Mouse (Mus musculus): ENCODE data around the gene Chst15. TPM values are rescaled to one million over a fixed set of nuclear protein-coding genes. Genes with fewer than 3 reads are reported as not detected.

The Chst15 gene
- total RNA-seq, 2 experiments from 2014 or later, result 12.9 to 14.0 TPM

GRCm38 (mm10) chr7:132269661-132270060, 47.4 kb downstream of the Chst15 start:
- no peak for ATAC-seq (ENCODE audit: poor library complexity, severe bottlenecking)

DNA sequence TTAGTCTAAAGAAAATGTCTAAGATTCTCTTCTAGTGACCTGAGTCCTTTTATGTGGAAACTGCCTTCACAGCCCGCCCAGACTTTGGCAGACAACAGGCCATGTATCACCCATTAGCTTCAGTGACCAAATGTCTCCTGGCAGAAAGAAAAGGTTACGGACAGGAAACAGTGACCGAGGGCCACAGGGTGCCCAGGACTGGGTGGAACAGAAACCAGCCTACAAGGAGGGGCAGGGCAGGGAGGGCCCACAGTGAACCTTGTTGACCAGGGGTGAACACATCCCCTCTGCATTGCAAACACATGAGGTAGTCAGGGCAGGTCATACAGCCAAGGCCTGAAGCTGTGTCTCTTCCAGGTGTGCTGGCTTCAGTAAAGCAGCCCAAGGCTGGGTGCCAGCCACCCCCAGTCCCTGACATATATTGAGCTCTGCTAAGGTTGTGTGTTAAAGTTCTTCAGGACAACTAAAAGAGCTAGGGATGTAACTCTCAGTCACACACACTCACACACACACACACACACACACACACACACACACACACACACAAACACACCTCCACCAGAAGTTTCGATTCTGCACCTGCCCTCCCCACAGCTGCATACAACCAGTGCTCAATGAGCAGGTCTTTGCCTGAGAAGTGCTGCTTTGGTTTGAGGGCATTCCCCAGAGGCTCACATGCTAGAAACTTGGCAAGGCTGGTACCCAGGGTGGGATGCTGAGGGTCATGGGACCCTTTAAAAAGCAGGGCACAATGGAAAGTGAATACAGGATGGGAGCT, 49.1 kb downstream of the Chst15 start:
- ATAC-seq (ENCODE audit: poor library complexity, severe bottlenecking), result no peak

DNA sequence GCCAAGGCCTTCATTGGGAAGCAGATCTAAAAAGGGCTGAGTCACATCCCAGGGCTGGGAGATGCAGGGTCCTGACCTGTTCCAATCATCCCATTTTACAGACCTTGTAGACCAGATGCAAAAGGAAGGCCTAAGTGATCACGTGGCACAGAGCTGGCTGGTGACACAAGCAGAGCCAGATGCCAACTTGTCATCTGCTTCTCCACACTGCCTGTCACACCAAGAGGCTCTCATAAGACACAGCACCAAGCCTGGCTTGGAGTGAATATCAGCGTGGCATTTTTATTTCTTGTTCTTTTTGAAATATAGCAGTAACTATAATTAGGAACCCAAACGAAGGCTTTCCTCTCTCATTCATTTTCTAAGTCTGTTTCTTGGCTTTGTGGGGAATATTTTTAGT, 52.3 kb downstream of the Chst15 start:
- no peak for ATAC-seq (ENCODE audit: poor library complexity, severe bottlenecking)

GRCm38 (mm10) chr7:132263186-132263585, 53.8 kb downstream of the Chst15 start:
- no peak for ATAC-seq (ENCODE audit: poor library complexity, severe bottlenecking)

GRCm38 (mm10) chr7:132262696-132263095, 54.3 kb downstream of the Chst15 start:
- ATAC-seq (ENCODE audit: poor library complexity, severe bottlenecking), result no peak

DNA sequence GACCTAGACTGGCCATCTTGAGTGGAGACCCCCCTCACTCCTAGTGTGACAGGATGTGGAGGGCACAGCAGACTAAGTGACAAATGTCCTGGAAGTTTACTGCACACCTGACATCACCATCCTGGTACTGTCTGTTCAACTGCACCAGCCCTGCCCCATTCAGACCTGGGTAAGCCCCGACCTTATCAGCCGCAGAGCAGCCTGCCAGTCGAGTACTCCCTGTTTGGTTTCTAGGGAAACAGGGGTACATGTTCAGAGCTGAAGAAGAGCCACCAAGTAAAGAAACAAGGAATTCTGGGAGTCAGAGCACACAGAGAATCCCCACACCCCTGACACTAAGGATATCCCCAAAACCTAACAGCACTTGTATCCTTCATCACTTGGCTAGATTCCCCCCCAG, 55.1 kb downstream of the Chst15 start:
- 0 out of 2 replicates have a peak, but pooled peaks have one; percentile 31 for ATAC-seq (ENCODE audit: poor library complexity, severe bottlenecking)

- no peak for ATAC-seq (ENCODE audit: poor library complexity, severe bottlenecking)
Measured at GRCm38 (mm10) chr7:132260632-132261031, 56.4 kb downstream of the Chst15 start.

GRCm38 (mm10) chr7:132258817-132259216, 58.2 kb downstream of the Chst15 start:
- no peak for ATAC-seq (ENCODE audit: poor library complexity, severe bottlenecking)

DNA sequence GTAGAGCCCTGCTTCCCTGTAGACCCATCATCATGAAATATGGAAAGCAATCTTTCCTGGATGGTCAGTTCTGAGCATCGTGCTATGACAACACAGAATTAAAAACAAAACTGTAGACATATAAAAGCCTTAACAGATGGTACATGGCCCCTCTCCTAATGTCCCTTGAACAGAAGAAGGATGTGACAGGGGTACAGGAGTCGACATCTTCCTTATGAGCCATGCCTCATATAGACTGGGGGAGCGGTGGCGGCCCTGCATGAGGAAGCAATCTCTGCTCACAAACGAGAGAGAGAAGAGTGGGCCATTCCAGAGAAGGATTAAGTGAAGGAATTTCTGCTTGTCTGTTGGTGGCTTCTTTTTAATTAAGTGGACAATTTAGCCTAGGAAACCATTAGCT, 58.8 kb downstream of the Chst15 start:
- ATAC-seq (ENCODE audit: poor library complexity, severe bottlenecking), result no peak

- ATAC-seq (ENCODE audit: poor library complexity, severe bottlenecking), result no peak
Measured at GRCm38 (mm10) chr7:132253513-132253912, 63.5 kb downstream of the Chst15 start.

DNA sequence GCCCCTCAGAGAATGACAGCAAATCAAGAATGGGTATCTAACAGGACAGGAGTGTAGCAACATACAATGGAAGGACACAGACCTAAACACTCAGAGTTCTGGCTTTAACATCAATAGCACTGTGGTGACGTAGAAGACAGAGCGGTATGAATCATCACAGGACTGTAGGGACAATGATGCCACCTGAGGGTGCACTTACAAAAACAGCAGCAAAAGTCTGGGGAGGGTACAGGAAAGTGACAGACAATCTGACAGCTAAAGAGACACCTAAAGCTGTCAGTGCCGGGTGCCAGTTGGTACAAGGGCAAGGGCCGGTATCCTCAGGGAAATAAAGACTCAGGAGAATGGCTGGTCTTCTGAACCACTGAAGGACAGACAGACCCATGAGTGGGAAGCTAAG, 64.0 kb downstream of the Chst15 start:
- ATAC-seq (ENCODE audit: poor library complexity, severe bottlenecking), result no peak

DNA sequence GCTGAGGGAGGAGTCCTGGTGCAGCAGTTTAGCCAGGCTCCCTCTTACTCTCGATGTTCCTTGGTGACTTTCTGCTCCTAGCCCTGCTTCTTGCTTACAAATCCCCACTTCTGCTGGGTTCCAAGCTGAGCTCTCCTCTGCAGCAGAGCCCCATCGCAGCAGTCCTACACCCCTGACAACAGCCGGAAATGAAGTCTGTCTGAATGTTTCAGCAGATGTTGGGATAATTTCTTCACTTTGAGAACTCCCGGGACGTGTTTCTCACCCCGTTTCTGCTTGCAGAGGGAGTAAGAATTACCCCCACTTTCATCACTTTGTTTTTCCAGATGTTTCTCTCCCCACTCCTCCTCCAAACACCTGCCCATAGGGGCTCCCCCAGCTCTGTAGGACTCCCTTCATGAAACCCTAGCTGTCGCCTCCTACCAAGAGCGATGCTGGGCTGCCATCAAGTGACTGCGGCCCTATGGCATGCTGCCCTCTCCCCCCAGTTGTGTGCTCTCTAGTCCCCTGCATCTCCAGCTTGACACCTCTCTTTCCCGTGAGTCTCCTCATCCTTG, 67.4 kb downstream of the Chst15 start:
- no peak for ATAC-seq (ENCODE audit: poor library complexity, severe bottlenecking)

DNA sequence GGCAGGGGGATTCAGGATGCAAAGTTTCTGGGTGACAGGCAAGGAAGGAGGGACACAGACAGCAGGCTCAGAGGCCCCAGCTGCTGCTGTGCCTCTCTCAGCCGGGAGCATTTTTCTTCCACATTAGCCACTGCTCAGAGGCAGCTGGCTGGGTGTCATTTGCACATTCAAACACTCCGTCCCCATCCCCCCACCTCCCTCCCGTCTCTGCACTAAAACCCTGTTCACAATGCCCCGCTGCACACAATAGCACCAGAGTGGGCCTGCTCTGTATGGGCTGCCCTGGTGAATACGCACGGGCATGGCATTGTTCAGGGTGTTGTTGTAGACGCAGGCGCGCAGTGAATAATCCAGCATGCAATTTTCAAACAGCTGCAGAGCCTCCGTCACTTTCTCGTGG, 69.5 kb downstream of the Chst15 start:
- ATAC-seq (ENCODE audit: poor library complexity, severe bottlenecking), result no peak

DNA sequence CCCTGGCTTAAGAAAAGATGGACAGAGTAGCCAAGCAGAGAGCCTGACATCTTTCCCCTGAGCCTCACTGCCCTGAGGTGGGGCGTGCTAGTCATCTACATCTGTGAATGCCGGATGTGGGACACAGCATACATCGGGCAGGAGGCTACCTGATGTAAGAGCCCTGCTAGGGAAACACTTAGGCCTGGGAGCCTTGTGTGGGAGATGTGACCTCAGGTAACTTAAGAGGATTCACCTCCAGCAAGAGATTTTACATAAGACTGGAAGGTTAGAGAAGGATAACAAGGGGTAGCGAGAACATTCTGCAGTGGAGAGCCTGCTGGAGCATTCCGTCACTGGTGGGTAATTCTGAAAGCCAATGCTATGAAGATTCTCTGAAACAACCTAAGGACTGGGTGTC, 69.9 kb downstream of the Chst15 start:
- ATAC-seq (ENCODE audit: poor library complexity, severe bottlenecking), result no peak

DNA sequence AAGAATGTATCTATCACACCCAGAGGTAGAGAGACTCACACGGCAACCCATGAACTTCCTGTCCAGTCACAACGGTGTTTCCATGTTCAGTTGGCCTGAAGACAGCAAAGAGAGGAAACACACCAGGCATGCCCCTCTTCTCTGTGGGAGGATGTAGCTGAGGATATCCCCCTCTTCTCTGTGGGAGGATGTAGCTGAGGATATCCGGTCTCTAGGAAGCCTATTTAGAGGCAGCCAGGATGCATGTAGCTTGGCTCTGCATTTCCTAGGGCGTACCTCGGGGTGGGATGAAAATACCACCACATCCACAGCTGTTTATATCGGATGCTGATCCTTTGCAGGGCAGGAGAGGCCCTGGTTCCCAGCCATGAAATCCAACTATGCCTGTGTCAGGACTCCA, 71.3 kb downstream of the Chst15 start:
- ATAC-seq (ENCODE audit: poor library complexity, severe bottlenecking), result no peak

GRCm38 (mm10) chr7:132244637-132245036, 72.4 kb downstream of the Chst15 start:
- no peak for ATAC-seq (ENCODE audit: poor library complexity, severe bottlenecking)

DNA sequence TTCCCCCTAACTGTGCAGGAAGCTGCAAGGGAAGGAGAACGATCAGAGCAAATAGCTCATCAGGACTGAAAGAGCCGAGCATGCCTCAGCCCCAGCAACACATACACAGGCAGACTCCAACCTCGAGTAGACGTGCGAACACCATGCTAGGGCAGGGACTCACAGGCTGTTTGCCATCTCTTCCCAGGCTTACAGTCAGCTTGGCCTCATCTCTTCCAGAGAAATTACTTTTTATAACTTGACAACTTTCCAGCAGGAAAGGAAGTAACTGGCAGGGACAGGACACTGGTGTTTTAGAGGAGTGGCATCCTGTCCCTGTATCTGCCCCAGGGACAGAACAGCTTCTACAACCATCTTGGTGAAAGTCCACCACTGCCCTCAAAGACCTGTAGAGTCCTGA, 73.8 kb downstream of the Chst15 start:
- ATAC-seq (ENCODE audit: poor library complexity, severe bottlenecking), result peak; percentile 8; the same call in 1 of the 2 replicates

DNA sequence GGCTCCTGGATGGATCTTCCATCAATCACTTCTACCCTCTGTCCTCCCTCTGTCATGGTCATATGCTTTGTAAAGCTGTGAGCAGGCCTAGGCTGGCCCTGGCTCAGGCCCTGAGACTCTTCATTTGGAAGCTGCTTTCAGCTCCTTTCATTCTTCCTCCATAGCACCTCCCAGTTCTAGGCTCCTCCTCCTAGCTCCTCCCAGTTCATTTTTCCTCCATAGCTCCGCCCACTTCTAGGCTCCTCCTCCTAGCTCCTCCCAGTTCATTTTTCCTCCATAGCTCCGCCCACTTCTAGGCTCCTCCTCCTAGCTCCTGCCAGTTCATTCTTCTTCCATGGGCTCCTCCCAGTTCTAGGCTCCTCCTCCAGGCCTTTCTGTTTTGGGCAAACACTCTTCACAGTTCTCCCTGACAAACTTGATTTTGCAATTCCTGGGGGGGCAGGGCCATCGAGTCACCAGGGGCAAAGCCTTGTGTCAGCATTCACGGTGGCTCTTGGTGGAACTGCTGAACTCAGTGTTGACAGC, 74.3 kb downstream of the Chst15 start:
- peak; percentile 75 for ATAC-seq (ENCODE audit: poor library complexity, severe bottlenecking)

DNA sequence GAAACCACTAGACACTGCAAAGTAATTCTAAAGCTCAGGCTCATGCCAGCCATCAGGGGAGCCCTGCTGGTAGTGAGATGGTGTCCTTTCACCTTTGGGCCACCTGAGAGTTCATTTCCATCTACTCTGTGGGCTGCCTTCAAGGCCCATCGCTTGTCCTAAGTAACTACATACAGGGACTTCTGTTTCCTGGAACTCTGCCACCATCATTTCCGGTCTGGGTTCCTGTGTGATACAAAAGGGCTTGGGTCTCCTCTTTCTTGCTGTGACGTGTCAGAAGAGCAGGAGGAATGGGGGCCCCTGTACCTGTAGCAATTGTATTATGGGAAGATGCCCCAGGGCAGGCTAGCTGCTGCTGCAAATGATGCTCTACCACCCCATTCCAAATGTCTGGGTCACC, 78.1 kb downstream of the Chst15 start:
- no peak for ATAC-seq (ENCODE audit: poor library complexity, severe bottlenecking)

- ATAC-seq (ENCODE audit: poor library complexity, severe bottlenecking), result no peak
Measured at GRCm38 (mm10) chr7:132237191-132237590, 79.8 kb downstream of the Chst15 start.

DNA sequence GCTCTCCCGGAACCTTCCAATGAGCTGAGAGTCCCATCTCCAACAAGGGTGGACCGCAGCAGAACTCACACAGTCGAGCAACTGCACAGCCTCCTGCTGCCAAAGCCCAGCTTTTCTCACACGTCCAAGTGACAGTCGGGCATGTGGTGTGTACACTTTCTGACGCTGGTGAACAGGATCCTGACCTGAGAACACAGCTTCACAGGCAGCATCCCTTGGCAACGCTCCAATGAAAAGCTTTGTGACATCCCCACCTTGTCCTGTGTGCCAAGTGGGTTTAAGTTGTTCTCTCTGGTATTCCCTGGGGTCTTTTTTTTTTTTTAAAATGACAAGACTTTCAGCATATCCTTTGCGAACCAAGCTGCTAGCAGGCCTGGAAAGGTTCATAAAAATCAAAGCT, 80.2 kb downstream of the Chst15 start:
- ATAC-seq (ENCODE audit: poor library complexity, severe bottlenecking), result no peak

DNA sequence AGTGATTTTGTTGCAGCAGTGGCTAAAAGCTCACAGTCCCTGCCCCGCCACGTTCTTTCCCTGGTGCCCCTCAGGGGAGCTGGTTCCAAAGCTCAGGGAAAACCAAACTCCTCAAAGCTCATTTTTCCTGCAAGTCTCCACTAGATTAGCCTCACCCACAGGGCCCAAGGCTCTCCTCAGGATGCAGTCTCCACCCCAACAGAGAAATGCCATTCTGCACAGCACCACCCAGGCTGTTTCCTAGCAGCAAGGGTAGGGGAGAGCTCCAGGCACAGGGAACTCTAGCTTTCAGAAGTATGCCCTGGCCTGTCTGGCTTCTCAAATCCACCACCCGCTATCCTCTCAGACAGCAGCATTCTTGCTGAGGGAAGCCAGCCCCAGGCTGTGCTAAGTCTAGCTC, 82.8 kb downstream of the Chst15 start:
- no peak for ATAC-seq (ENCODE audit: poor library complexity, severe bottlenecking)

Measured in megakaryocyte, adult 5-6 weeks (primary cell).